Mouse (Mus musculus) CH12.LX (cell line): ENCODE results near the gene Map7. TPM values are rescaled to one million over a fixed set of nuclear protein-coding genes. Genes with fewer than 3 reads are reported as not detected.

Experiments used
- DNase-seq: peaks from one replicate; pipeline ENCODE4 v3.0.0-alpha.2; 2013; ENCODE audit errors: extremely low read depth
- H3K27ac ChIP-seq: 2 replicates; pipeline ENCODE4 v1.5.1; 2012; ENCODE audit warnings: low read depth, mild to moderate bottlenecking, control low read depth, moderate library complexity; ENCODE audit not compliant: insufficient read depth
- H3K27me3 ChIP-seq: replicated peaks from 2 replicates; pipeline ENCODE3; 2012; ENCODE audit warnings: inconsistent platforms
- H3K36me3 ChIP-seq, 2 experiments: replicated peaks in 1 of 2; 2 replicates each; pipeline versions ENCODE3 to v1.6.1; 2012; ENCODE audit warnings: inconsistent platforms in 1 of 2, low read length in 1 of 2, mild to moderate bottlenecking in 1 of 2, mixed read lengths in 1 of 2, moderate library complexity in 1 of 2; ENCODE audit not compliant: control insufficient read depth in 1 of 2, insufficient read depth in 1 of 2
- H3K4me1 ChIP-seq, 2 experiments: 2 replicates each; pipeline ENCODE4 v1.6.1; 2012; ENCODE audit warnings: inconsistent platforms in 1 of 2, moderate library complexity in 1 of 2; ENCODE audit not compliant: insufficient read depth in 2 of 2, control insufficient read depth in 1 of 2
- H3K4me2 ChIP-seq: 2 replicates; pipeline ENCODE4 v1.6.1; 2012; ENCODE audit warnings: low read depth, mild to moderate bottlenecking, control low read depth; ENCODE audit not compliant: poor library complexity, insufficient read depth, severe bottlenecking
- H3K4me3 ChIP-seq, 3 experiments: fragments of 150-350 bp in 1 of 3; sonication (generic) in 1 of 3; replicated peaks in 1 of 3; 2 replicates each; pipeline versions ENCODE3 to v1.5.1; 2011 to 2012; ENCODE audit warnings: low read depth in 2 of 3, low read length in 2 of 3, mild to moderate bottlenecking in 2 of 3, moderate library complexity in 2 of 3, control low read depth in 1 of 3, improper control_type of control experiment in 1 of 3, inconsistent platforms in 1 of 3, mixed read lengths in 1 of 3; ENCODE audit not compliant: poor library complexity in 1 of 3
- H3K79me2 ChIP-seq: replicated peaks from 2 replicates; pipeline ENCODE4 v1.6.1; 2012; ENCODE audit warnings: mild to moderate bottlenecking, moderate library complexity; ENCODE audit not compliant: control insufficient read depth, poor library complexity, insufficient read depth, severe bottlenecking; ENCODE audit errors: extremely low read depth
- H3K9ac ChIP-seq: 2 replicates; pipeline ENCODE4 v1.6.1; 2012; ENCODE audit warnings: low read depth, mild to moderate bottlenecking, control low read depth, moderate library complexity; ENCODE audit not compliant: insufficient read depth
- H3K9me3 ChIP-seq: replicated peaks from 2 replicates; pipeline ENCODE3; 2012; ENCODE audit warnings: low read length, inconsistent platforms, mixed read lengths
- BHLHE40 ChIP-seq: IDR thresholded peaks from 2 replicates; pipeline ENCODE4 v1.6.1; 2011; ENCODE audit warnings: mild to moderate bottlenecking, low read depth, low read length, improper control_type of control experiment
- CHD1 ChIP-seq: IDR thresholded peaks from 2 replicates; pipeline ENCODE4 v1.6.1; 2012; ENCODE audit warnings: low read depth, low read length, improper control_type of control experiment, inconsistent platforms
- CTCF ChIP-seq, 2 experiments: IDR thresholded peaks in 1 of 2; conservative IDR thresholded peaks in 1 of 2; 2 replicates each; pipeline ENCODE4 v1.5.1; 2011 to 2012; ENCODE audit warnings: low read depth in 2 of 2, low read length in 2 of 2, improper control_type of control experiment in 1 of 2, inconsistent platforms in 1 of 2, mild to moderate bottlenecking in 1 of 2, moderate library complexity in 1 of 2
- E2F4 ChIP-seq: IDR thresholded peaks from 2 replicates; pipeline ENCODE4 v1.6.1; 2011; ENCODE audit warnings: low read depth, low read length, improper control_type of control experiment; ENCODE audit not compliant: insufficient replicate concordance
- IRF4 ChIP-seq: IDR thresholded peaks from 2 replicates; pipeline ENCODE4 v1.6.1; 2014; ENCODE audit warnings: low read depth, mild to moderate bottlenecking, inconsistent platforms, low read length, improper control_type of control experiment
- KAT2A ChIP-seq: IDR thresholded peaks from 2 replicates; pipeline ENCODE4 v1.6.1; 2012; ENCODE audit warnings: low read length, improper control_type of control experiment, inconsistent platforms; ENCODE audit not compliant: insufficient replicate concordance
- NELFE ChIP-seq: IDR thresholded peaks from 2 replicates; pipeline ENCODE4 v1.6.1; 2011; ENCODE audit warnings: low read depth, low read length, improper control_type of control experiment
- NRF1 ChIP-seq: IDR thresholded peaks from 2 replicates; pipeline ENCODE4 v1.6.1; 2014; ENCODE audit warnings: low read depth, mild to moderate bottlenecking, inconsistent platforms, low read length, improper control_type of control experiment, moderate library complexity
- POLR2A ChIP-seq: IDR thresholded peaks from 2 replicates; pipeline ENCODE4 v1.6.1; 2011; ENCODE audit warnings: low read depth, mild to moderate bottlenecking, improper control_type of control experiment, low read length
- RCOR1 ChIP-seq: conservative IDR thresholded peaks from 2 replicates; pipeline ENCODE4 v1.6.1; 2012; ENCODE audit warnings: low read depth, mild to moderate bottlenecking, inconsistent platforms, low read length, improper control_type of control experiment
- SIN3A ChIP-seq: IDR thresholded peaks from 2 replicates; pipeline ENCODE4 v1.6.1; 2012; ENCODE audit warnings: low read length, improper control_type of control experiment, inconsistent platforms
- SMC3 ChIP-seq: IDR thresholded peaks from 2 replicates; pipeline ENCODE4 v1.6.1; 2011; ENCODE audit warnings: low read depth, low read length, improper control_type of control experiment
- TCF12 ChIP-seq: IDR thresholded peaks from 2 replicates; pipeline ENCODE4 v1.6.1; 2014; ENCODE audit warnings: low read depth, mild to moderate bottlenecking, inconsistent platforms, low read length, improper control_type of control experiment
- UBTF ChIP-seq: IDR thresholded peaks from 2 replicates; pipeline ENCODE4 v1.6.1; 2012; ENCODE audit warnings: low read depth, mild to moderate bottlenecking, inconsistent platforms, low read length, improper control_type of control experiment, moderate library complexity
- ZC3H11A ChIP-seq: IDR thresholded peaks from 2 replicates; pipeline ENCODE4 v1.6.1; 2012; ENCODE audit warnings: low read depth, mild to moderate bottlenecking, inconsistent platforms, low read length, improper control_type of control experiment
- ZNF384 ChIP-seq: IDR thresholded peaks from 2 replicates; pipeline ENCODE4 v1.6.1; 2012; ENCODE audit warnings: low read depth, low read length, improper control_type of control experiment, inconsistent platforms
- dilution Hi-C: fragments of 300-500 bp; cut with MboI; formaldehyde crosslinking; loops from 2 replicates; pipeline ENCODE4 v1.14.3; 2020; ENCODE audit warnings: low sequenced_read_pairs; ENCODE audit not compliant: extremely low pct_unique_long_range_greater_than_20kb, extremely low pct_ligation_motif_present
- in situ Hi-C: fragments of 300-500 bp; cut with MboI; formaldehyde crosslinking; loops from 3 replicates; pipeline ENCODE4 v1.14.3; 2019; ENCODE audit warnings: low sequenced_read_pairs, low pct_ligation_motif_present, low pct_unique_long_range_greater_than_20kb, mixed read lengths
- polyA plus RNA-seq: library from polyadenylated mRNA; unstranded; fragments of >175 nt; gene quantifications from 2 replicates; pipeline ENCODE4 v1.2.1, GENCODE M21; 2012; ENCODE audit warnings: low read depth; ENCODE audit not compliant: insufficient read length
- total RNA-seq, 2 experiments: library from RNA; depleted of rRNA; stranded (reverse); fragments of 300-350 nt in 1 of 2; fragments of >200 nt in 1 of 2; gene quantifications; 2 replicates each; pipeline ENCODE4 v1.2.3; 2012 to 2014

The Map7 gene
- total and polyA plus RNA-seq, 3 experiments, result 7.4 to 31.1 (median 21.6) TPM

GRCm38 (mm10) chr10:20234466-20234865, 86.2 kb downstream of the Map7 start:
- no peak for DNase-seq
- TF ChIP-seq SMC3, result no peak
- no peak for TF ChIP-seq NELFE
- no peak for TF ChIP-seq SIN3A
- dilution Hi-C loops, result no loop called here

GRCm38 (mm10) chr10:20235656-20236055, 87.4 kb downstream of the Map7 start:
- no peaks in the 10 kb centered on the region for H3K9me3 ChIP-seq
- no peak overlapping the region for H3K4me3 ChIP-seq
- no peaks in the 10 kb centered on the region for H3K4me1 ChIP-seq
- TF ChIP-seq ZC3H11A (no peak), CTCF (conservative IDR thresholded peaks at IDR 0.05 in 1 of 2, IDR thresholded peaks at IDR 0.05 in 1 of 2; ENCODE audit: low read depth in 2 of 2, low read length in 2 of 2) (no peak), IRF4 (no peak), NRF1 (no peak), TCF12 (no peak), CHD1 (no peak), BHLHE40 (no peak)
- H3K9ac ChIP-seq, result no peak overlapping the region
- in situ Hi-C loops, result no loop called here
- H3K36me3 ChIP-seq, result no peaks in the 10 kb centered on the region
- dilution Hi-C loops, result no loop called here
- H3K27me3 ChIP-seq, result no peaks in the 10 kb centered on the region
- H3K79me2 ChIP-seq, result no peaks in the 10 kb centered on the region
- DNase-seq, result no peak
- H3K4me2 ChIP-seq, result no peak overlapping the region
- H3K27ac ChIP-seq, result no peak overlapping the region

More at GRCm38 (mm10) chr10:20234466-20234865, 86.2 kb downstream of the Map7 start:
- Histone ChIP-seq H3K4me3 (no peak overlapping the region), H3K79me2 (no peaks in the 10 kb centered on the region), H3K36me3 (no peaks in the 10 kb centered on the region), H3K4me2 (no peak overlapping the region), H3K4me1 (no peaks in the 10 kb centered on the region), H3K9ac (no peak overlapping the region), H3K9me3 (no peaks in the 10 kb centered on the region), H3K27ac (no peak overlapping the region), H3K27me3 (no peaks in the 10 kb centered on the region)
- in situ Hi-C loops, result no loop called here

GRCm38 (mm10) chr10:20236241-20236640, 88.0 kb downstream of the Map7 start:
- in situ Hi-C loops, result no loop called here
- H3K27ac ChIP-seq, result no peak overlapping the region
- H3K36me3 ChIP-seq, result no peaks in the 10 kb centered on the region
- no peaks in the 10 kb centered on the region for H3K27me3 ChIP-seq
- no peaks in the 10 kb centered on the region for H3K9me3 ChIP-seq
- H3K79me2 ChIP-seq, result no peaks in the 10 kb centered on the region
- dilution Hi-C loops, result no loop called here
- TF ChIP-seq UBTF (no peak), BHLHE40 (no peak), E2F4 (no peak), POLR2A (no peak), KAT2A (no peak), RCOR1 (no peak), TCF12 (no peak), ZNF384 (no peak), CTCF (conservative IDR thresholded peaks at IDR 0.05 in 1 of 2, IDR thresholded peaks at IDR 0.05 in 1 of 2; ENCODE audit: low read depth in 2 of 2, low read length in 2 of 2) (no peak), CHD1 (no peak)
- TF ChIP-seq, all 38 proteins: peak for 0
- Histone ChIP-seq H3K9ac (no peak overlapping the region), H3K4me1 (no peaks in the 10 kb centered on the region), H3K4me2 (no peak overlapping the region), H3K4me3 (no peak overlapping the region)
- DNase-seq, result no peak
